Mouse (Mus musculus): ENCODE data around the gene Zfp239.

- TF ChIP-seq CTCF (IDR thresholded peaks at IDR 0.05; ENCODE audit: borderline replicate concordance, insufficient read depth, low read depth, low read length) (no peak), POLR2A (IDR thresholded peaks at IDR 0.05; ENCODE audit: borderline replicate concordance, insufficient read depth, low read length) (no peak)
Measured at GRCm38 (mm10) chr6:117878700-117879407, 17.0 kb downstream of the Zfp239 start.

All from cerebellum, adult 2 months (tissue).